1 mouse cellular context compared by ENCODE assay signal in the genomic region with DNA sequence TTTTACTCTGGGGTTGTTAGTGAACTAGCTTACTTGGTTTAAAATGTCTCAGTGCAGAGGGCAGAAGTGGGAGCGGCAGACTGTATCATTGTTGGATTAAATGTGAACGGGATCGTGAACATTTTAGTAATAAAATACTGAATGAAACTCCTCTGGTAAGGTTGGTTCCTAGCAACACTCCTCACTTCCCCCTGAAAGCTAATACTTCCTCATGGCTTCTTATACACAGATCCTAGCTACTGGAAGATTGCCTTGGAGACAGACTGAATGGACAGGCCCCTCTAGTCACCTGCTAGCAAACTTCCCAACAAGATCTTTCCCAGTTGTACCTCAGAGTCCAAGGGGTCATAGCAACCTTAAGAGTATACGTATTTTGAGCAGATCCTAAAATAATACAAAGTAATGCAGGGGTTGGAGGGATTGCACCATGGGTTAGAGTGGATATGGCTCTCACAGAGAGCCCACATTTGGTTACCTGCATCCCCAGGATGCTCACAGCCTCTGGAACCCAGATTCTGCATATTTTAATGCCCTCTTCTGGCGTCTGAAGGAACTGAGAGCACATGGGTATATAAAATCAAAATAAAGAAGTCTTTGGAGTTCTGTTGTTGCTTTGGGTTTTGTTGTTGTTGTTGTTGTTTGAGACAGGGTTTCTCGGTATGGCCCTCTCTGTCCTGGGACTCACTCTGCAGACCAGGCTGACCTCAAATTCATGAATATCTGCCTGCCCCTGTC.
TF ChIP-seq lines count a peak whose summit lies in the region.

No protein-coding gene starts in this region.

TF ChIP-seq in ES-E14, 5 proteins besides CTCF, POLR2A, EP300 and RAD21:
- TF ChIP-seq HCFC1 (IDR thresholded peaks at IDR 0.05; ENCODE audit: borderline replicate concordance, insufficient read depth, low read length) = no peak
- TF ChIP-seq CHD2 (IDR thresholded peaks at IDR 0.05; ENCODE audit: low read depth, low read length) = no peak
- TF ChIP-seq MAFK (IDR thresholded peaks at IDR 0.05; ENCODE audit: insufficient read depth, low read depth, low read length) = no peak
- 0 out of 2 replicates have a peak, but pooled peaks have one; percentile 11 for TF ChIP-seq ZC3H11A (IDR thresholded peaks at IDR 0.05; ENCODE audit: borderline replicate concordance, low read depth, low read length)
